Mouse (Mus musculus) brown adipose tissue, adult 24 weeks (tissue): Measurements from ENCODE around the gene App. TPM values are rescaled to one million over a fixed set of nuclear protein-coding genes. Genes with fewer than 3 reads are reported as not detected.

Experiments
- H3K27ac ChIP-seq: fragments of 200-500 bp; replicated peaks from 2 replicates; pipeline ENCODE4 v1.5.1; 2012; ENCODE audit warnings: low read depth, mild to moderate bottlenecking, low read length
- H3K4me1 ChIP-seq: fragments of 200-500 bp; 2 replicates; pipeline ENCODE4 v1.6.1; 2012; ENCODE audit warnings: low read length, mixed read lengths; ENCODE audit not compliant: control insufficient read depth, insufficient read depth, insufficient read length
- H3K4me3 ChIP-seq: fragments of 200-500 bp; 2 replicates; pipeline ENCODE4 v1.5.1; 2012; ENCODE audit warnings: low read depth, mild to moderate bottlenecking, low read length, moderate library complexity; ENCODE audit not compliant: insufficient read depth
- polyA plus RNA-seq: library from polyadenylated mRNA; stranded (reverse); fragments of >200 nt; gene quantifications from 2 replicates; pipeline ENCODE4 v1.2.4, GENCODE M21; 2012; ENCODE audit not compliant: missing spikeins, insufficient read depth, insufficient read length

Gene App
- polyA plus RNA-seq, 1 experiment, result 71.4 TPM

DNA sequence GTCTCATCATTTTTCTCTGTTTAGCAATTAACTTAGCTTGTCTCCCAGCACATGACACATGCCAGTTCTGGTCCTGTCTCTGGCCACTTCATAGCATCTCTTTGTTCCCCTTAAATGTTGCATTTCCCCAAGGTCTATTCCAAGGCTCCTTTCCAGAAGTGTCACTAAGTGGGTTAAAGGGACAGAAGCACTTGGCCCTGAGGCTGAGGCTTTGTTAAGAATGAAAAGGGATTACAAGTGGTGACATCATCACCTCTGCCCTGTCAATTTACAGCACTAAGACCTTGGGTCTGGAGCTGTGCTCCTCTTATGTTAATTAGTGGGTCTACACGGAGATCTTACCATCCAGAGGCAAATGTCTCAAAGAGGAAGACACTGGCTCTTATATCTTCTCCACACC lies 56.0 kb downstream of the App start:
- H3K4me3 ChIP-seq, result no peak overlapping the region
- peaks cover 22% of the 10 kb centered on the region for H3K4me1 ChIP-seq
- no peak overlapping the region for H3K27ac ChIP-seq

GRCm38 (mm10) chr16:85115837-85116236 lies 57.7 kb downstream of the App start:
- Histone ChIP-seq H3K4me3 (no peak overlapping the region), H3K4me1 (peaks cover 22% of the 10 kb centered on the region), H3K27ac (no peak overlapping the region)

DNA sequence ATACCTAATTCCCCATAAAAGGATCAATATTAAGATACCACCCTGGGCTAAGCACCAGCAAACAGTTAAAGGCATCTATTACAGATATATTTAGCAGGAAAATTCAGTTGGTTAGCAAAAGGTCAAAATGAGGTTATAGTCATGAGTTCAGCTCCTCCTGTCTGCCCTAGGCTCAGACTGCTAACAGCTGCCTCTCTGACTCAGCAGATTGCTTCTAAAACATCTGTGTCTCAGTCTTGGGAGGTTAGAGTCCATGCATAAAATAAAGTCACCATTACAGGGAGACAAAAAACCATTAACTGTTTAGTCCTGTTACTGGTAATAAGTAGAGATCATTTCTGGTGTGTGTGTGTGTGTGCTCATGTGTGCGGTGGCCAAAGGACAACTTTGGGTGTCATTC lies 58.8 kb downstream of the App start:
- Histone ChIP-seq H3K4me1 (peaks cover 26% of the 10 kb centered on the region), H3K27ac (no peak overlapping the region), H3K4me3 (no peak overlapping the region)

GRCm38 (mm10) chr16:85113941-85114340 lies 59.6 kb downstream of the App start:
- Histone ChIP-seq H3K4me3 (no peak overlapping the region), H3K4me1 (peaks cover 26% of the 10 kb centered on the region), H3K27ac (no peak overlapping the region)

DNA sequence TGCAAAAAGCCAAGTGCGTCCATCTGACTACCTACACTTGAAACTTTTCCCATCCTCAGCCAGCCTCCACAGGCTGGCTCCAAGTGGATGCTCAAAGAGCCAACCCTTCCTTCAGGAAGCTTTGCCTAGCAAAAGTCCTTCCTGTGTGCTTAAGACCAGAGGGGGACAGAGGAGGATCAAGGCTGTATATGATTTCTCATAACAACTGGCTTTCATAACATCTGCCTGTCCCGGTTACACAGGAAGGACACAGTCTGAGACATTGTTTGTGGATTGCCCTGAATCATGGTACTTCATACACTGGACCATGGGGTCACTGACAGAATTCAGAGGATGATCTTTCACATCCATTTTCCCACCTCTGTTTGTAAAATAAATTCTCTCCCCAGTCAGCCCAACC lies 61.3 kb downstream of the App start:
- Histone ChIP-seq H3K27ac (no peak overlapping the region), H3K4me1 (peaks cover 21% of the 10 kb centered on the region), H3K4me3 (no peak overlapping the region)

DNA sequence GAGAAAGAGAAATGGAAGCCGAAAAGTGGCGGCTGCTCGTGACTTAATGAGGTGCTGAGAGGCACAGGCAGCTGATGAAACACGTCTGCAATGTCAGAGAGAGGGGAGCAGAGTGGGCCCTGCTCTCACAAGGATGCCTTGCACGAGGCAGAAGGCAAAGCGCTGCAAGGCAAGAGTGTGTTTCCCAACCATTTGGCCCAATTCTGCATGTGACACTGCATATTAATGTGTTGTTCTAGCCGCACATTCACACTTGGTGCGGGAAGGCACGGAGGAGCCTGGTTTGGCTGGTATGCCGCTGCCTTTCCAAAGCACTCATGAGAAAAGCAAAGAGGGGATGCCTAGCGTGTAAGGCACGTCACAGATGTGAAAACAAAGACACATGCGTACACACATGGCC lies 63.1 kb downstream of the App start:
- Histone ChIP-seq H3K4me3 (no peak overlapping the region), H3K27ac (no peak overlapping the region), H3K4me1 (peaks cover 10% of the 10 kb centered on the region)

GRCm38 (mm10) chr16:85108486-85108885 lies 65.1 kb downstream of the App start:
- no peak overlapping the region for H3K27ac ChIP-seq

DNA sequence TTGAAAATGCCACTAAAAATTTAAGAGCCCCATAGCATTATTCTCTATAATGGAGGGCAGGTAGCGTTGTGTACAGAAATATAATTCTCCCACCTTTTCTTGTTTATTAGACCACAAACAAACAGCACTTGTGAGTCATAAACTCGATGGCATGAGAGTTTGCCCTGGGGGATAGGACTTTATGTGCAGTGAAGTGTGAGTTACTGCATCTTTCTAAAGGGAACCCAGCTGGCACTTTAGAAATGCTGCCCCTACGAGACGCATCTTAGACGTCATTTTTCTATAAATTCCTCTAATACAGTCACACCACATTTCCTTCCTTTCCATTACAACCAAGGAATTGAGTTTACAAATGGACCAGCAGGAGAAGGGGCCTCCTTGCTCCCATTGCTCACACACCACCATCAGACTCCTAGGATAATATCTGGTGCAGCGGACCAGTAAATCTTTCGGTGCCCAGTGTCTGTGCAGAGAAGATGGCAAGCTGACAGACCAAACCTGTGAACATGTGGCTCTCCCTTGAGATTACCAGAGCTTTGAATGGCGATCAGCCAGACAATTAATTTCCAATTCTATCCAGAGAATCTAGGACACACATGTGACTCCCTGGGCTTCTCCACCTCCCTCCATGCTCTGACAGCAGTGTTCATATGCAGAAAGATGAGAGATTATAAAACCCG lies 66.8 kb downstream of the App start:
- Histone ChIP-seq H3K27ac (no peak overlapping the region), H3K4me1 (peaks cover 8% of the 10 kb centered on the region; the same call in 1 of the 2 replicates)

More at GRCm38 (mm10) chr16:85108486-85108885, 65.1 kb downstream of the App start:
- peaks cover 10% of the 10 kb centered on the region for H3K4me1 ChIP-seq
- no peak overlapping the region for H3K4me3 ChIP-seq

GRCm38 (mm10) chr16:85105603-85106002 lies 68.0 kb downstream of the App start:
- no peak overlapping the region for H3K27ac ChIP-seq
- peaks cover 8% of the 10 kb centered on the region; the same call in 1 of the 2 replicates for H3K4me1 ChIP-seq
- H3K4me3 ChIP-seq, result no peak overlapping the region

More for the DNA sequence above, 66.8 kb downstream of the App start:
- H3K4me3 ChIP-seq, result no peak overlapping the region

DNA sequence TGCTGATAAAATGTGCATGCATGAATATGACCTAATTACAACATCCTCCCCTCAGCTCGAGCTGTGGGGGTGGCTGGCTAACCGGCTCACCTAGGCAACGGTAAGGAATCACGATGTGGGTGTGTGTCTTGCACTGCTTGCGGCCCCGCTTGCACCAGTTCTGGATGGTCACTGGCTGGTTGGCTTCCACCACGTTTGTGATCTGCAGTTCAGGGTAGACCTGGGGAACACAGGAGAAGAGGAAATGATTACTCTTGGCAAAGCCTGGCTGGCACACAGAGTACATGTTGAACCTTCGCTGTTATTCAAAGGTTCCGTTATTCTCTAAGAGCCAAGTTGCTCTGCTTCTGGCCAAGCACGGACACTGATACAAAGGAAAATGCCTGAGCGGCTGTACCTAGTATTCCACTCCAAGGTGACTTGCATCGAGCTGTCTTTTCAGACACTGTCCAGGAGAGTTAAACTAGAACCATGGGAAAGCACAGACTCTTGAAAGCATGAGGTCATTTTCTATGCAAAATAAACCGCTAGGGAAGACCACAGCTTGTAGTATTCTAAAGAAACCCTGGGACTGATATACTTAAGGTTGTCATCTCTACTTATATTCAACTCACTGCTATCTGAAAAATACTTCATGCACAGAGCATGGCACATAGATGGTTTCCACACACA lies 70.3 kb downstream of the App start:
- no peak overlapping the region for H3K27ac ChIP-seq
- H3K4me1 ChIP-seq, result 0 out of 2 replicates have a peak, but pooled peaks cover 5% of the 10 kb centered on the region
- H3K4me3 ChIP-seq, result no peak overlapping the region

GRCm38 (mm10) chr16:85101544-85101943 lies 72.0 kb downstream of the App start:
- H3K4me1 ChIP-seq, result 0 out of 2 replicates have a peak, but pooled peaks cover 5% of the 10 kb centered on the region
- H3K27ac ChIP-seq, result no peak overlapping the region
- no peak overlapping the region for H3K4me3 ChIP-seq

DNA sequence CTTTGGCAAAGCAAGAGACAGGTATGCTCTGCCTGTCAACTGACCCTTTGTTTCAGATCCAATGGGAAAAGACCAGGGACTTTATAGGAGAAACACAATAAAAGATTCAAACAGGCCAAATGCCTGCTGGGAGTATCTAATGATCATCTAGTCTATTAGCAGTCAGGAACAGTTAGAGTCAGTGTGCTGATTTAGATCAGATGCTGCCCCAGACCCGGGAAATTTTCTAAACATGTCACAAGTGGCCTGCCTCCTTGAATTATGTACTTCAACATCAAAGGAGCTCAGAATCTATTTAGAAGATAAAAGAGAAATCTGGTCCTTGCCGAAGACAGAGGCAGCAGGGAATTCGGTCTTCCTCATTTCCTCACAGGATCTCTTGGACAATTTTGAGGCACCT lies 72.8 kb downstream of the App start:
- no peak overlapping the region for H3K4me3 ChIP-seq
- no peak overlapping the region for H3K27ac ChIP-seq
- 0 out of 2 replicates have a peak, but pooled peaks cover 5% of the 10 kb centered on the region for H3K4me1 ChIP-seq

DNA sequence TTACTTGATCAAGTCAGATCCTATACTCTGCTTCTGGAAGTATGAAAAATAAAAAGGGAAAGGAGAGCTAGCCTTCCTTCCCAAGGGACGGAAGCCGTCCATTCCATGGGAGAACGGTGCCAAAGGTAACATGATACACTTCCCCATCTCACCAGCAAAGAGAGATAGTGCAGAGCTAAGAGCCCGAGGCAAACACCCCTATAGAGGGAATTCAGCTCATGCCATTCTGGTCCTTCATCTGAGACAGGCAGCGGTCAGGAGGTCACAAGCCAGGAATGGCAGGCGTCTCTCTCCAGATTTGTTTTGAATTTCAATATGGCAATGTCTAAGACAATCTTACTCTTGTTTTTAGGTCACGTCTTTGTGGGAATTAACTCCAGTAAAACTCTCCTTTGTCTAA lies 74.1 kb downstream of the App start:
- no peak overlapping the region for H3K4me3 ChIP-seq
- peaks cover 13% of the 10 kb centered on the region for H3K4me1 ChIP-seq
- no peak overlapping the region for H3K27ac ChIP-seq

DNA sequence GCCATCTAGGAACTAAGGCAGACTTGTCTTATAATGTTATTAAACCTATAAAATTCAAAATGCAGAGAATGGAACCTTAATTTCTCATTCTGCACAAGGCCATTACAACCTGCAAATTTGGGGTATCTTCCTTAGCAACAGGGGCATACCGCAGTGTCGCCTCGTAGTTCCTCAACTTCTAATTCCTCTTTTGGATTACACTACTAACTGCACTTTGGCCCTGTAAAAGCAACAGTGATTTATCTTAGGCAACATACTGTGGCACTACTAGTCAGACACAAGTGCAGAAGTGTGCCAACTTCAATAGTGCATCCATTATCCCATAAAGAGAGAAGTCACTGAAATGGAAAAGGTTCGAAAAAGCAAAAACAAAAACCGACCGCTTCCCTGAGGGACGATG lies 74.5 kb downstream of the App start:
- Histone ChIP-seq H3K4me1 (peaks cover 14% of the 10 kb centered on the region), H3K4me3 (no peak overlapping the region), H3K27ac (no peak overlapping the region)

GRCm38 (mm10) chr16:85096396-85096795 lies 77.2 kb downstream of the App start:
- no peak overlapping the region for H3K4me3 ChIP-seq
- no peak overlapping the region for H3K27ac ChIP-seq
- peaks cover 13% of the 10 kb centered on the region for H3K4me1 ChIP-seq

DNA sequence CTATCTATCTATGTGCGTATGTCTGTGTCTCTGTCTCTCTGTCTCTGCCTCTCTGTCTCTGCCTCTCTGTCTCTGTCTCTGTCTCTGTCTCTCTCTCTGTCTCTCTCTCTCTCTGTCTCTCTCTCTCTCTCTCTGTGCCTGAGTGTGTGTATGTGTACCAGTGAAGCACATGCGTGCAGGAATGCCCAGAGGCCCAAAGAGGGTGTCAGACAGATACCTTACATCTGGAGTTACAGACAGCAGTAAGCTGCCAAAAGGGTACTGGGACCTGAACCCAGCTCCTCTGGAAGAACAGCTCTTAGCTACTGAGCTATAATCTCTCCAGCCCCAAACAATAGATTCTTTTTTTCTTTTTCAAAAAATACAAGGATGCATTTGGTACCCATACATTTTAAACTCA lies 77.6 kb downstream of the App start:
- H3K4me3 ChIP-seq, result no peak overlapping the region
- H3K4me1 ChIP-seq, result peaks cover 13% of the 10 kb centered on the region
- H3K27ac ChIP-seq, result no peak overlapping the region
